Mouse (Mus musculus): ENCODE data around the gene Npas3. TPM values are rescaled to one million over a fixed set of nuclear protein-coding genes. Genes with fewer than 3 reads are reported as not detected.

The Npas3 gene
- total RNA-seq, 1 experiment from 2014 or later = 3.0 TPM

GRCm38 (mm10) chr12:54067886-54068756 is 819.6 kb downstream of the Npas3 start:
- peak; percentile 68 for DNase-seq

GRCm38 (mm10) chr12:54068757-54069146 is 820.3 kb downstream of the Npas3 start:
- no peak for DNase-seq

DNA sequence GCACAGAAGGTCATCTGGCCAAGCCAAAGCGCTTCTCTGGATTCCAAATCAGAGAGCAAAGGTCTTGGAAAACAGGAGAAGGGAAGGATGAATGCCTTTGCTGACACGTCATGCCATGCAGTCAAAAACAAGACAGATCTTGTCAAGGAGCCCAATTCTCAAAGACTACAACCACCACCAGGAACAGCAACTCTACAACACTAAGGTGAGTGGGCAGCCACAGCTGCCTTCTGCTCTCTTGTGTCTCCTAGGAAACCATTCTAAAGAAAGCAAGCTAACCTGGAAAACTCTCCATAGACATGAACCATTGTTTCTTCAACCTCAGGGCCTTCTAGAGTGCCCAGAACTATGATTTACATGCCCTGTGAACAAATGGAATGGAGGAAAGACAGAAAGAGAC is 825.5 kb downstream of the Npas3 start:
- DNase-seq = no peak

DNA sequence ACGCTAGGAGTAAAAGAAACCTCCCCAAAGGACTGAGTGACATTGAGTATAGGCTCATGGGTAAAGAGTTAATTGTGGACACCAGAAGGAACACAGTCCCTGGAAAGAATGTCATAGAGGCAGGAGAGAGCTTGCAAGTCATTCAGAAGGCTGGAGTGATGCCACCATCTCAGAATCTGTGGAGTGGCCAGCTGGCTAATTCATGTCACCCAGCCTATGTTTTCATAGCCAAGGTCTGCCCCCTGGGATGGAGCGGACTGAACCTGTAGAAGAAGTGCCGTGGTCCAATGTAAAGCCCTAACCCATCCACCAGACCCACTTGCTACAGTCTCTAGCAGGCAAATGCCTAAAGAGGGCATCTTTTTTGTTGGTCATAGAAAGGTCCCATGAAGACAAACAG is 832.5 kb downstream of the Npas3 start:
- no peak for DNase-seq

- DNase-seq = no peak
Observed at GRCm38 (mm10) chr12:54093729-54094128, 845.3 kb downstream of the Npas3 start.

- DNase-seq = no peak
Observed at GRCm38 (mm10) chr12:54096492-54096891, 848.0 kb downstream of the Npas3 start.

DNA sequence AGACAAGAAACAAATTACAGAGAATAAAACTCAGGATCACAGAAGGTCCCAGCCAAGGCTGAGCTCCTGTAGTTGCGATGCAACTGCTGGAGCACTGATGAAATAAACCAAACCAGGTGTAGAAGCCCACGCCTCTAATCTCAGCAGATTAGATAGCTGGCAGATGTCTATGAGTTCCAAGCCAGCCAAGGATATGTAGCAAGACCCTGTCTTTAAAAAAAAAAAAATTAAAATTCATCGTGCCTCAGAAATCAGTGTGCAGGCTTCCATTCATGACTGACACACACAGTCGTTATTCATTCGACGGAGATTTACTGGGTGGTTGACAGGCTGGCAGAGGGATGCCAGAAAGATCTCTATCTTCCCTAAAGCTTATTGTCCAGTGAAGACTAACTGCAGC is 849.7 kb downstream of the Npas3 start:
- no peak for DNase-seq

DNA sequence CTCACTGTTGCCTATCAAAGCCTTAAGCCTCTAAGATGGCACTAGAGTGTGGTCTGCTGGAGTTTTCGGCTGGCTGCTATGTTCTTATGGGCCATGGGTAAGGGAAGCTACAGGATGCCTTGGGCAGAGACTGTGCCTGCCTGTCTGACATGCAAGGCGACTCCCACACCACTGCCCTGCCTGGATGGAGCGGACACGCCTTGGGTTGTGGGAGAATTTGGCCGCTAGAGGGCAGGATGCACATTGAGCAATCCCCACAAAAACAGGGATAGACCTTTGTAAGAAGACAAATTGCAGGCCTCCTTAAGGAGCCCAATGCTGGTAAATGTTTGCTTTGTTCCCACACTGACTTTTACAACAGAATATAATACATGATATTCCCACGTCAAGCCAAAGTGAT is 850.3 kb downstream of the Npas3 start:
- DNase-seq = peak; percentile 79

GRCm38 (mm10) chr12:54099458-54099857 is 851.0 kb downstream of the Npas3 start:
- DNase-seq = no peak

GRCm38 (mm10) chr12:54101307-54101870 is 852.9 kb downstream of the Npas3 start:
- DNase-seq = no peak

DNA sequence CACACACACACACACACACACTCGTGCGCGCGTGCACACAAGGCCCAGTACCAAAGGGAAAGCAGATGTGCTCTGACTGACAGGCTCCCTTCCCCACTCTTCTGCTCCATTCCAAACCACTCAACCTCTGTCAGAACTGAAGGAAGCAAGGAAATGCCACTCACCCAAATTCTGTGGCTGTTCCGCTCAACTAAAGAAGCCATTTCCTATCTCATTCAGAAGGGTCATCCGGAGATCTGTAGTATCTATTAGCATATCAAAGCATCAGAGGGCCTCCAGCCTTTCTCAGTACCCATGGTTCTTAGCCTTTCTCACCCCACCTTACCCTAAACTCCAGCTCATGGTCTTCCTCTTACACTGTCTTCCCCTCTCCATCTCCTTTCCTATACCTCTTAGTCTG is 854.0 kb downstream of the Npas3 start:
- no peak for DNase-seq

DNA sequence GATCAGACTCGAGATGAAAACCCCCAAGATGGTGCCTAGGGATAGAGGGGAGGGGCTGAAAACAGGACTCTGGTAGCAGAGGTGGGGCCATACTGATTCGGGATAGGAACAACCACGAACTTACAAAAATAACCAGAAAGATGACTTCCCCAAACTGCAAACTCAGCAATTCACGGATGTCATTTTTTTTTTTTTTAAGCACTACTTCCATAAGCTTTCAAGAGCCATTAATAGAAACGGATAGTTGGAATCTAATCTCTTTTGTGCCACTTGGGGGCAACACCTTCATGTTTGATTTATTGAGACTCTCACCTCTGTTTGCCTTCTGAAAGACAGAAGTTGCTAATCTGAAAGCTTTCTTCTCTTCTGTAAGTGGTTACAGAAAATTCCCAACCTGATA is 857.1 kb downstream of the Npas3 start:
- DNase-seq = no peak

DNA sequence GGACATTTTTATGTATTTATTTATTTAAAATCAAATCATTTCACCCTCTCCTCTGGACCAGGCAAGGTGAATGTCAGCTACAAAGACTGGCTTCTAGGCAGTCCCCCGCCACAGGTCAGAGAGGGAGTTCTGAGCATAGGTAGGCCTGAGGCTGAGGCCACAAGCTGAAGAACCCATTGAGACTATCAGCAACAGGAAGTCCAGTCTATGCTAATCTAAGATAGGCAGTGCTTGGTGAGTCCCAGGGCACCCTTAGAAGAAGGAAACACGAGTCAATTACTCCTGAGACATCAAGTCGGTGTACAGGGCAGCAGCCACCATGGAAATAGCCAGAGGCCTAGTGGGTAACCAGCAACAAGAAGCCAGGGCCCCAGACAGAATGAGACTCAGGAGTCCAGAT is 857.5 kb downstream of the Npas3 start:
- DNase-seq = no peak

- DNase-seq = no peak
Observed at GRCm38 (mm10) chr12:54110342-54110741, 861.9 kb downstream of the Npas3 start.

DNA sequence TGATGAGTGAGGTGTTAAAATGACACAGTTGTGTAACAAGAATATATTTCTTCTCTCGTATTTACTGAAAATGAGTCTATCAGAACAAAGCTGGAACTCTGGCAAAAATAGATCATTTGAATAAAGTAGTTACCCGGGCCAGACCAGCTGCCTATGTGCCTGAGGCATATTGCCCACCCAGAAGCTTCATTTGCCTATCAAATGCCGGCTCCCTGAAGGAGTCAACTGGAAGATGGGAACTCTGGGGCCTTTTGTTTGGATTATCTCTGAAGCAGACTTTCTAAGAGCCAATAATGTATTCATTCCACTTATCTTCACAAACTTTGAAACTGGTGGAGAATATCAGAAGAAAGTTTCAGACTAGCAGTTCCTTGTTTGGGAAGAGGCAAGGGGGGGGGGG is 862.5 kb downstream of the Npas3 start:
- DNase-seq = no peak

- no peak for DNase-seq
Observed at GRCm38 (mm10) chr12:54120386-54120785, 871.9 kb downstream of the Npas3 start.

- DNase-seq = no peak
Observed at GRCm38 (mm10) chr12:54121286-54121685, 872.8 kb downstream of the Npas3 start.
